Mouse (Mus musculus) midbrain, embryonic 14.5 days (tissue): Measurements from ENCODE around the gene Gm20867. TPM values are rescaled to one million over a fixed set of nuclear protein-coding genes. Genes with fewer than 3 reads are reported as not detected.
"Not testable (repeated sequence)": the region's sequence is repeated elsewhere in the genome, so short reads cannot be mapped to it uniquely, and the experiment has no call there.

Experiments used
- ATAC-seq: fragments of 200-750 bp; cut with Nextera tagmentation; 2 replicates; pipeline ENCODE4 v1.8.0; 2017; ENCODE audit warnings: moderate number of reproducible peaks, moderate library complexity; ENCODE audit not compliant: low FRiP score, low TSS enrichment
- DNase-seq: peaks from one replicate; pipeline ENCODE4 v3.0.0-alpha.2; 2015
- H3K27ac ChIP-seq: fragments of 300-500 bp; sonication (generic); replicated peaks from 2 replicates; pipeline ENCODE4 v1.5.1; 2014; ENCODE audit warnings: mild to moderate bottlenecking, low read depth, low read length, moderate library complexity
- H3K27me3 ChIP-seq: fragments of 300-500 bp; sonication (generic); 2 replicates; pipeline ENCODE4 v1.6.1; 2014; ENCODE audit warnings: low read length, control low read depth, mixed read lengths; ENCODE audit not compliant: control insufficient read depth, insufficient read depth
- H3K36me3 ChIP-seq: fragments of 300-500 bp; sonication (generic); 2 replicates; pipeline ENCODE4 v1.6.1; 2014; ENCODE audit warnings: low read length, control low read depth; ENCODE audit not compliant: control insufficient read depth, insufficient read depth
- H3K4me1 ChIP-seq: fragments of 300-500 bp; sonication (generic); 2 replicates; pipeline ENCODE4 v1.6.1; 2014; ENCODE audit warnings: mild to moderate bottlenecking, antibody characterized with exemption, low read length, control low read depth; ENCODE audit not compliant: control insufficient read depth, insufficient read depth
- H3K4me2 ChIP-seq: fragments of 300-500 bp; sonication (generic); 2 replicates; pipeline ENCODE4 v1.6.1; 2014; ENCODE audit warnings: mild to moderate bottlenecking, low read length, moderate library complexity
- H3K4me3 ChIP-seq: fragments of 300-500 bp; sonication (generic); replicated peaks from 2 replicates; pipeline ENCODE4 v1.5.1; 2014; ENCODE audit warnings: low read depth, low read length
- H3K9ac ChIP-seq: fragments of 300-500 bp; sonication (generic); replicated peaks from 2 replicates; pipeline ENCODE4 v1.6.1; 2014; ENCODE audit warnings: mild to moderate bottlenecking, low read length, moderate library complexity
- H3K9me3 ChIP-seq: fragments of 300-500 bp; sonication (generic); 2 replicates; pipeline ENCODE4 v1.6.1; 2016; ENCODE audit warnings: low read length, control low read depth, mixed read lengths; ENCODE audit not compliant: control insufficient read depth
- WGBS: fragments of 180-500 bp; shearing (Covaris S2); extraction: QIAGEN DNeasy Blood & Tissue Kit; methylation state at CpG from one replicate; pipeline ENCODE4 v1.1.7; 2014; 5-methylcytosine and 5-hydroxymethylcytosine counted together
- polyA plus RNA-seq: library from polyadenylated mRNA; unstranded; fragments of >200 nt; fragmentation: Nextera tagmentation; extraction: Ambion mirVana; gene quantifications from 2 replicates; pipeline ENCODE4 v1.2.1, GENCODE M21; 2014

Gm20867 gene
- not detected in 2 replicates for polyA plus RNA-seq

DNA sequence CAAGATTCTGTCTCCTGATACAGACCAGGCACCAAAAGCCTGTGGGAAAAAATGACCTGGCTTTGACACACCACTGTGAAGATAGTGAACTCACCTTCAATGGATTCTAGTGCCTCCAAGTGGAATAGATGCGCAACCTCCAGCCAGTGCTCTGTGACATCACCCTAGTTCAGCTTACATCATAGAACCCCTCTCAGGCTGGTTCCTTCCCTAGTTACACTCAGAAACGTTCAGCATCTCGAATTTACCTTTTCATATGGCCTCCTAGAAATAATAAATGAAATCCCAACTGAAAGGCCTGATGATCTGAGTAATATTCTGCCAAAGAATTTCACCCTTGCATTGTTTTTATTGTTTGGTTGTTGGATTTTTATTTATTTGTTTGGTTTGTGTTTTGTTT is at the start of gene Gm20867:
Gm20867 (minus strand) TSS at position 101 of the 400 bp plus-strand sequence.
- H3K9ac ChIP-seq, H3K4me2 ChIP-seq, H3K27me3 ChIP-seq, ATAC-seq, H3K36me3 ChIP-seq, H3K9me3 ChIP-seq, DNase-seq, H3K4me3 ChIP-seq, H3K27ac ChIP-seq, H3K4me1 ChIP-seq: not testable (repeated sequence)
- WGBS, result no CpG with 5 or more reads among the region's 3 CpGs

Other genes with a start within 250 kb of the Gm20867 start
- gene Gm29564, start 249.8 kb upstream of the Gm20867 start, polyA plus RNA-seq, result not detected in 2 replicates